8 mouse cellular contexts compared by ENCODE assay signal in the genomic region with DNA sequence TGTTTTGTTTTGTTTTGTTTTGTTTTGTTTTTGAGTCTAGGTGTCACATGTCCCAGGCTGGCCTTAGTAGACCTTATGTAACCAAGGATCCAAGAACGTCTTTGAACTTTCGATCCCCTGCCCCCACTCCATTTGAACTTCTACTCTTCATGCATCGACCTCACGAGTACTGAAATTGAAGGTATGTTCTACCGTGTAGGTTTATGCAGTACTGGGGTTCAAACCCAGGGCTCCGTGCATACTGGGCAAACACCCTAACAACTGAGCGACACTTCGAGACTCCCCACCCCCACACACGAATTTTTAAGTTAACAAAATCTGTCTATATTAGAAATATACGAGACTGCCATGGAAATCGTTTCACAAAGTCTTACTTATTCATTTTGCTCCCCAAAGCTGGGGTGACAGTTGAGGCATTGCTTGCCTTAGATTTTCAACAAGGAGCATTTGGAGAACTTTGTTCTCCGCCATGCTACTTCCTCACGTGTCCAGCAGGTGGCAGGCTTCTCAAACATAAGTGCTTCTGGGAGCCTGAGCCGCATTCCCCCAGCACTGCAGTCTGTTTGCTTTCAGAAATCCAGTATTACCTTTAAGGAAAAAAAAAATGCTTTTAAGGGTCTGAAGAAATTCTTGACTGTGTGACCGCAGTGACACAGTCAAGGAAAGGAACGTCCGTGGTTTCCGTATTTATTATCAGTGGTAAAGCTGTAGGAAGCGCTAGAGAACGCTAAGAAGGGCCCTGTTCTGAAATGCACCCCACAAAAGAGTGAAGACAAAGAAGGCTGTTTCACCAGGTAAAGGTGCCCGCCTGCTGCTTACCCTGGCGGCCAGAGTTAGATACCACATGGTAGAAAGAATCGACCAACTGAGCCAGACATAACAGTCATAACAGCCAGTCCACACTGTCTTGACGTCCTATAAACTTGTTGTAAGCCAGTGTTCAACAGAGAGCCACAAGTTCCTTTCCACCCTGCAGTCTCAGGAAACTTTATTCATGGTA. TPM values are rescaled to one million over a fixed set of nuclear protein-coding genes. Genes with fewer than 3 reads are reported as not detected.
DNase-seq lines count a peak whose midpoint lies in the region; ATAC-seq and TF ChIP-seq lines count a peak whose summit lies in the region.

No protein-coding gene starts in this region.

- peaks cover under 1% of the 10 kb centered on the region; the same call in 1 of the 2 replicates for H3K9me3 ChIP-seq in embryonic facial prominence, embryonic 13.5 days
- 0 out of 2 replicates have a peak, but pooled peaks cover 1% of the 10 kb centered on the region for H3K9me3 ChIP-seq in heart, embryonic 11.5 days (replicated peaks; ENCODE audit: control insufficient read depth, low read length)
- H3K9me3 ChIP-seq in kidney, embryonic 14.5 days (ENCODE audit: control insufficient read depth, low read length): peaks cover under 1% of the 10 kb centered on the region; the same call in 1 of the 2 replicates
- H3K9me3 ChIP-seq in limb, embryonic 14.5 days (ENCODE audit: control insufficient read depth, low read length): no peaks in the 10 kb centered on the region; the same call in 1 of the 2 replicates

- no peak overlapping the region for H3K4me3 ChIP-seq in embryonic facial prominence, embryonic 13.5 days
- no peak overlapping the region for H3K4me3 ChIP-seq in heart, embryonic 11.5 days (ENCODE audit: low read depth, low read length)
- no peak overlapping the region for H3K4me3 ChIP-seq in kidney, embryonic 14.5 days (ENCODE audit: low read length)
- H3K4me3 ChIP-seq in limb, embryonic 14.5 days (replicated peaks; ENCODE audit: low read length): no peak overlapping the region

- 0 out of 2 replicates have a peak, but pooled peaks have one; percentile 32 for ATAC-seq in embryonic facial prominence, embryonic 13.5 days (ENCODE audit: insufficient number of reproducible peaks, insufficient read depth, low FRiP score, low TSS enrichment, low read depth)
- ATAC-seq in heart, embryonic 11.5 days (replicated peaks; ENCODE audit: insufficient number of reproducible peaks, low FRiP score, low TSS enrichment): no peak
- ATAC-seq in kidney, embryonic 14.5 days (ENCODE audit: low FRiP score, low TSS enrichment): peak; percentile 35; the same call in 1 of the 2 replicates
- ATAC-seq in limb, embryonic 14.5 days (ENCODE audit: low FRiP score, low read depth): peak; percentile 47; the same call in 1 of the 2 replicates
- peak; percentile 71; the same call in 1 of the 2 replicates for ATAC-seq in monocyte, adult 5-6 weeks (replicated peaks; ENCODE audit: insufficient number of reproducible peaks, low FRiP score, low TSS enrichment, poor library complexity, severe bottlenecking)

- peak; percentile 68 for DNase-seq in A20 (ENCODE audit: low read depth, low spot score)
- DNase-seq in adrenal gland, postnatal 36 days: peak; percentile 79 to 83
- DNase-seq in limb, embryonic 14.5 days (ENCODE audit: low spot score): peak; percentile 86
- peak; percentile 39 to 54 for DNase-seq in spleen, postnatal 36 days (ENCODE audit: low spot score in 2 of 2)

- no peaks in the 10 kb centered on the region for H3K27me3 ChIP-seq in embryonic facial prominence, embryonic 13.5 days
- H3K27me3 ChIP-seq in heart, embryonic 11.5 days (ENCODE audit: control insufficient read depth, insufficient read depth, low read length): no peaks in the 10 kb centered on the region
- H3K27me3 ChIP-seq in kidney, embryonic 14.5 days (ENCODE audit: control insufficient read depth, insufficient read depth, low read length): no peaks in the 10 kb centered on the region
- H3K27me3 ChIP-seq in limb, embryonic 14.5 days (ENCODE audit: control insufficient read depth, insufficient read depth, low read length): no peaks in the 10 kb centered on the region

- no peak overlapping the region for H3K27ac ChIP-seq in embryonic facial prominence, embryonic 13.5 days
- H3K27ac ChIP-seq in heart, embryonic 11.5 days (ENCODE audit: low read depth, low read length): no peak overlapping the region
- no peak overlapping the region for H3K27ac ChIP-seq in kidney, embryonic 14.5 days (ENCODE audit: low read depth, low read length)
- no peak overlapping the region for H3K27ac ChIP-seq in limb, embryonic 14.5 days (replicated peaks; ENCODE audit: low read depth, low read length)

- no peaks in the 10 kb centered on the region for H3K4me1 ChIP-seq in embryonic facial prominence, embryonic 13.5 days
- H3K4me1 ChIP-seq in heart, embryonic 11.5 days (ENCODE audit: control insufficient read depth, insufficient read depth, low read length): 0 out of 2 replicates have a peak, but pooled peaks cover 2% of the 10 kb centered on the region
- H3K4me1 ChIP-seq in kidney, embryonic 14.5 days (ENCODE audit: control insufficient read depth, insufficient read depth, low read length): no peaks in the 10 kb centered on the region
- no peaks in the 10 kb centered on the region for H3K4me1 ChIP-seq in limb, embryonic 14.5 days (ENCODE audit: control insufficient read depth, insufficient read depth, low read length)

- H3K4me2 ChIP-seq in embryonic facial prominence, embryonic 13.5 days: peak overlapping the region; percentile 35; the same call in 1 of the 2 replicates
- no peak overlapping the region for H3K4me2 ChIP-seq in heart, embryonic 11.5 days
- no peak overlapping the region; the same call in 1 of the 2 replicates for H3K4me2 ChIP-seq in kidney, embryonic 14.5 days (replicated peaks; ENCODE audit: low read depth, low read length)
- peak overlapping the region; percentile 37 for H3K4me2 ChIP-seq in limb, embryonic 14.5 days (replicated peaks; ENCODE audit: low read depth, low read length, severe bottlenecking)

- no peaks in the 10 kb centered on the region for H3K36me3 ChIP-seq in embryonic facial prominence, embryonic 13.5 days
- H3K36me3 ChIP-seq in heart, embryonic 11.5 days (ENCODE audit: control insufficient read depth, insufficient read depth, low read length): no peaks in the 10 kb centered on the region
- no peaks in the 10 kb centered on the region for H3K36me3 ChIP-seq in kidney, embryonic 14.5 days (ENCODE audit: control insufficient read depth, insufficient read depth, low read length)
- H3K36me3 ChIP-seq in limb, embryonic 14.5 days (ENCODE audit: control insufficient read depth, insufficient read depth, low read length): no peaks in the 10 kb centered on the region

- no peak for TF ChIP-seq POLR2A in limb, embryonic 14.5 days (IDR thresholded peaks at IDR 0.05; ENCODE audit: borderline replicate concordance, extremely low read depth, insufficient read depth, insufficient read length)

- H3K9ac ChIP-seq in embryonic facial prominence, embryonic 13.5 days: 0 out of 2 replicates have a peak overlapping the region, but pooled peaks have one; percentile 32
- peak overlapping the region; percentile 6; the same call in 1 of the 2 replicates for H3K9ac ChIP-seq in heart, embryonic 11.5 days (ENCODE audit: low read depth, low read length)
- no peak overlapping the region for H3K9ac ChIP-seq in kidney, embryonic 14.5 days (ENCODE audit: low read depth, low read length)
- H3K9ac ChIP-seq in limb, embryonic 14.5 days (ENCODE audit: low read depth, low read length, severe bottlenecking): 0 out of 2 replicates have a peak overlapping the region, but pooled peaks have one; percentile 25

- 31% methylated on average over 24 of the region's 24 CpGs for WGBS in embryonic facial prominence, embryonic 13.5 days
- 31% methylated on average over 24 of the region's 24 CpGs for WGBS in heart, embryonic 11.5 days (ENCODE audit: insufficient replicate concordance)
- 33% methylated on average over 24 of the region's 24 CpGs for WGBS in kidney, embryonic 14.5 days
- WGBS in limb, embryonic 14.5 days: 30% methylated on average over 24 of the region's 24 CpGs

RNA-seq across cellular contexts. Expression of a gene that starts 15.0 kb away (rescaled TPM):
- total RNA-seq in adrenal gland, postnatal 36 days (2021): 10 to 100 TPM; 34.4 to 35.9 TPM
- polyA plus RNA-seq in embryonic facial prominence, embryonic 13.5 days (2015; fragmentation: Nextera tagmentation; extraction: Ambion mirVana): 37.2 and 38.8 TPM in 2 replicates
- polyA plus RNA-seq in heart, embryonic 11.5 days (2014; fragmentation: Nextera tagmentation; extraction: Ambion mirVana): 26.5 and 30.7 TPM in 2 replicates
- polyA plus RNA-seq in kidney, embryonic 14.5 days (2014; fragmentation: Nextera tagmentation; extraction: Ambion mirVana): 33.4 and 40.2 TPM in 2 replicates
- 20.0 and 24.4 TPM in 2 replicates for polyA plus RNA-seq in limb, embryonic 14.5 days (2012; rRNA removed)
- 32.9 and 37.1 TPM in 2 replicates for polyA plus RNA-seq in limb, embryonic 14.5 days (2014; fragmentation: Nextera tagmentation; extraction: Ambion mirVana)
- 54.7 to 66.6 TPM (median 55.3 TPM) in 3 replicates for total RNA-seq in monocyte, adult 5-6 weeks (2017)

RNA-seq across cellular contexts. Expression of a gene that starts 54.6 kb away (rescaled TPM):
- under 1 TPM in 1 of 2 experiments, not detected in 1; 0.40 TPM for total RNA-seq in adrenal gland, postnatal 36 days (2021)
- 0.11 and 0.25 TPM in 2 replicates for polyA plus RNA-seq in embryonic facial prominence, embryonic 13.5 days (2015; fragmentation: Nextera tagmentation; extraction: Ambion mirVana)
- 0.17 TPM in 1 of 2 replicates, not detected in the other for polyA plus RNA-seq in heart, embryonic 11.5 days (2014; fragmentation: Nextera tagmentation; extraction: Ambion mirVana)
- not detected in 2 replicates for polyA plus RNA-seq in kidney, embryonic 14.5 days (2014; fragmentation: Nextera tagmentation; extraction: Ambion mirVana)
- polyA plus RNA-seq in limb, embryonic 14.5 days (2012; rRNA removed): 0.20 and 0.28 TPM in 2 replicates
- polyA plus RNA-seq in limb, embryonic 14.5 days (2014; fragmentation: Nextera tagmentation; extraction: Ambion mirVana): 0.15 and 0.32 TPM in 2 replicates
- not detected in 3 replicates for total RNA-seq in monocyte, adult 5-6 weeks (2017)

Comparison
In these comparisons a context has a peak if more than half of its experiments do, and no peak if none do; other contexts are left out.
1. H3K4me2 ChIP-seq: peak in embryonic facial prominence, embryonic 13.5 days (single experiment) and limb, embryonic 14.5 days (single experiment); none in heart, embryonic 11.5 days (single experiment) and kidney, embryonic 14.5 days (single experiment).
2. Peak in every context shown above with its lines, with median percentiles within 50 percentile points of each other: DNase-seq.